Mouse (Mus musculus) neural tube, embryonic 10.5 days (tissue): ENCODE measurements at regions not wholly inside any gene's neighbourhood (a gene's known extent, or its start where the extent isn't known, plus 50 kb on each side); places are given as distances from the start of the nearest gene placed in this dataset.
A peak's percentile ranks its signal among the peaks of the same experiment; 100 is the strongest.

Source experiments
- DNase-seq: peaks from one replicate; pipeline ENCODE4 v3.0.0-alpha.2; 2017; ENCODE audit warnings: low spot score; ENCODE audit errors: extremely low spot score

DNA sequence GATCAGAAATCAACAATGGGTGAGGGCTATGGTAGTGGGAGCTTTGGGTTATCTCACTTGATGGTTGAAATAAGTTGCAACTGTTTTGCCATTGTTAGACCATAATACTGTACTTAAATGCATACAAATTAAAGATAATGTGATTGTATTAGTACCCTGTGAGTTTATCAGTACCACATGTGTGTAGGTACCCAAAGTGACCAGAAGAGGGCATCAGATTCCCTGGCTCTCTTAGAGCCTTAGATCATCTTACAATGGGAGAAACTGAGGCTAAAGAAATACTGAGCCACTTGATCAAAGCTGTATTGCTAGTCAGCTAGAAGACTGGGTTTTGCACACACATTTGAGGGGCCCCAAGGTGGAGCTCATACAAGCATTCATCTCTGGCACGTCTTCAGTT lies 155.5 kb downstream of the Fgf9 start:
- DNase-seq: no peak

DNA sequence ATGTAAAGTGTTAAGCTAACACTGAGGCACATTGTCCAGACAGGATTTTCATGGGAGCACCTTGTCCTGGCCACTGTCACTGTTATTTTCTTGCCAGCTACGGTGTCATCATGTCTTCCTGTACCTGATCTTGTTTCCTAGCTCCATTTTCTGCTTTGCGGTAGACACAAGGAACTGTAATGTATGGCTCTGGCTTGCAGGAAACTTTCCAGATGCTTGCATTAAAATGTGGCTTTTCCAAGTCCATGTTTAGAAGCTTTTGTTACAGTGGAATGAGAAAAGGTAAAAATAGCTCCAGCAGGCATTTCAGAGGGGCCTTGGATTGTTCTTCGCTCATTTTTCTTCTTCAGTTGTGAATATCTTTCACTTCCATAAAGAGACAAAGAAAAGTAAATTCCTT lies 154.1 kb downstream of the Fgf9 start:
- DNase-seq: no peak

DNA sequence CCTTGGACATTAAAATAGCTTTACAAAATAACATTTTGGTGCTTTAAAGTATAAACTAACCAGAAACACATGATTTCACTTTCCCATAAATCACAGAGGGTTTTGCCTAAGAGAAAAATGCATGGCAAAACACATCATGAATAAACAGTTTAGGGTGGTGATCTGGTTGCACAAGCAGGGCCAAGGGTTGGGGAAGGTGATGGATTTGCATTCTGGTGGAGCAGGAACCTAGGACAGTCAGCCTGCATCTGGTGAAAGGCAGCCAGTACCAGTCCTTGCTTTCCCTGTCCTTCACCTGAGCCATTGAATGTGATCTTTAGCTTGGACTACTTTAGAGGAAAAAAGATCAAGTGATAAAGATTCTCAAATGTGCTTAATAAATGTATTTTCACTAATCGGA lies 138.1 kb downstream of the Fgf9 start:
- no peak for DNase-seq

DNA sequence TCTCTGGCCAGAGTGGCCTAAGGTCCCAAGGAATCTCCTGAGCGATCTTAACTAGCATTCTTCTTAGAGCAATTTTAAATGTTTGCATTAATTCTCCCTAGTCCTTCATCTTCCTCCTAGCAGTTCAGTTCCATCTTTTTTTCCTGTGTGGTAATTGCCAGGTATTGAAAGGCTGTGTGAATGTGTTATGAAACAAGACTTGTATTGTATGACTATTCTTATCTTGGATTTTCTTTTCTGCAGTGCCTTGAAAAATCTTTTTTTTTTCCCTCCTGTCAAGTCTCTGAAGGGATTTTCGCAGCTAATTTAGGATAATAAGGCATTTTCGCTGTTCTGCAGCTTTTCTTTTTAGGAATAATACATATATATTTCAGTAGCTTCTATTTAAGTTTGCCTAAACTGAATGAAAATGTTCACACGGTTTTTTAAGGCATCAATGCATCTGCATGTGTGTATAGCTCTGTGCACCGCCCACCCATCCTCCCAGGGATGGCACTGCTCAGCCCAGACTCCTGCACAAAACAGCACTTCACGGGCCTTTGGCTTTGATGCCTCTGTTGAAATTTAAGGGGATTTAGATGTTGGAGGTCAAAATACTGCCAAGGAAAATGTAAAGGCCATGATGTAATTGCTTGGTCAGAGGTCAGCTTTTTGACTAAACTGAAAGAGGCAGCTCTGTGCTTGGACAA lies 132.4 kb downstream of the Fgf9 start:
- peak; percentile 14 for DNase-seq

- DNase-seq: no peak
These were observed 119.6 kb downstream of the Fgf9 start for GRCm38 (mm10) chr14:58189948-58190347.

GRCm38 (mm10) chr14:58182869-58183268 lies 112.5 kb downstream of the Fgf9 start:
- no peak for DNase-seq

- no peak for DNase-seq
These were observed 110.4 kb downstream of the Fgf9 start for GRCm38 (mm10) chr14:58180724-58181123.

- no peak for DNase-seq
These were observed 105.5 kb downstream of the Fgf9 start for GRCm38 (mm10) chr14:58175651-58176363.

DNA sequence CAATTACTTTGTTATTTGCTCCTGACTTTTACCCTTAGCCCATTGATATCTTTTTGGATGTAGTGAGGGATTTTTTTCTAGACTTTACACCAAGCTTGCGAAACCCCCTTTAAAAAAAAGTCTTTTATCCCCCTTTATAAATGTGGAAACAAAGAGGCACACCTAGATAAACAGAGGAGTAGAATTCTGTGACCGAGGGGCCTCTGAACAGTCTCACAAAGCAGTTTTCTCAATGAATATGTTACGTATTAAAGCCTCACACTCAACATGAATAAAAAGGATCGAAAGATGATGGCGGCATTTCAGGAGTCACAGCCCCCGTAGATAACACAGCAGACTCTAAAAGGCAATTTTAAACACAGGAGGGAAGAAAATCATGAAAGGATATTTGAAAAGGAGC lies 104.2 kb downstream of the Fgf9 start:
- DNase-seq: no peak

GRCm38 (mm10) chr14:58168920-58169319 lies 98.6 kb downstream of the Fgf9 start:
- no peak for DNase-seq
